Mouse (Mus musculus) limb, embryonic 13.5 days (tissue): Measurements from ENCODE around the gene 4921504E06Rik. TPM values are rescaled to one million over a fixed set of nuclear protein-coding genes. Genes with fewer than 3 reads are reported as not detected.

Experiments used
- ATAC-seq: fragments of 200-750 bp; cut with Nextera tagmentation; 2 replicates; pipeline ENCODE4 v1.8.0; 2017; ENCODE audit warnings: low read depth, moderate number of reproducible peaks, moderate TSS enrichment; ENCODE audit not compliant: low FRiP score
- H3K27ac ChIP-seq: fragments of 300-500 bp; sonication (generic); 2 replicates; pipeline ENCODE4 v1.5.1; 2015; ENCODE audit warnings: inconsistent platforms, mild to moderate bottlenecking, moderate library complexity
- H3K27me3 ChIP-seq: fragments of 300-500 bp; sonication (generic); 2 replicates; pipeline ENCODE4 v1.6.1; 2015; ENCODE audit warnings: mild to moderate bottlenecking, inconsistent platforms
- H3K36me3 ChIP-seq: fragments of 300-500 bp; sonication (generic); 2 replicates; pipeline ENCODE4 v1.6.1; 2015; ENCODE audit warnings: inconsistent platforms, mild to moderate bottlenecking, moderate library complexity
- H3K4me1 ChIP-seq: fragments of 300-500 bp; sonication (generic); 2 replicates; pipeline ENCODE4 v1.6.1; 2015; ENCODE audit warnings: inconsistent platforms
- H3K4me2 ChIP-seq: fragments of 300-500 bp; sonication (generic); replicated peaks from 2 replicates; pipeline ENCODE4 v1.6.1; 2015; ENCODE audit warnings: inconsistent platforms, mild to moderate bottlenecking, moderate library complexity
- H3K4me3 ChIP-seq: fragments of 300-500 bp; sonication (generic); 2 replicates; pipeline ENCODE4 v1.5.1; 2015; ENCODE audit warnings: moderate library complexity, mild to moderate bottlenecking, inconsistent platforms
- H3K9ac ChIP-seq: fragments of 300-500 bp; sonication (generic); 2 replicates; pipeline ENCODE4 v1.6.1; 2015; ENCODE audit warnings: mild to moderate bottlenecking, inconsistent platforms
- H3K9me3 ChIP-seq: fragments of 300-500 bp; sonication (generic); 2 replicates; pipeline ENCODE4 v1.6.1; 2016; ENCODE audit warnings: inconsistent platforms
- WGBS: fragments of 180-500 bp; shearing (Covaris S2); methylation state at CpG from one replicate; pipeline ENCODE4 v1.1.7; 2015; 5-methylcytosine and 5-hydroxymethylcytosine counted together
- polyA plus RNA-seq: library from polyadenylated mRNA; unstranded; fragments of >200 nt; fragmentation: Nextera tagmentation; extraction: Ambion mirVana; gene quantifications from 2 replicates; pipeline ENCODE4 v1.2.1, GENCODE M21; 2015

The 4921504E06Rik gene
- not detected in 2 replicates for polyA plus RNA-seq

DNA sequence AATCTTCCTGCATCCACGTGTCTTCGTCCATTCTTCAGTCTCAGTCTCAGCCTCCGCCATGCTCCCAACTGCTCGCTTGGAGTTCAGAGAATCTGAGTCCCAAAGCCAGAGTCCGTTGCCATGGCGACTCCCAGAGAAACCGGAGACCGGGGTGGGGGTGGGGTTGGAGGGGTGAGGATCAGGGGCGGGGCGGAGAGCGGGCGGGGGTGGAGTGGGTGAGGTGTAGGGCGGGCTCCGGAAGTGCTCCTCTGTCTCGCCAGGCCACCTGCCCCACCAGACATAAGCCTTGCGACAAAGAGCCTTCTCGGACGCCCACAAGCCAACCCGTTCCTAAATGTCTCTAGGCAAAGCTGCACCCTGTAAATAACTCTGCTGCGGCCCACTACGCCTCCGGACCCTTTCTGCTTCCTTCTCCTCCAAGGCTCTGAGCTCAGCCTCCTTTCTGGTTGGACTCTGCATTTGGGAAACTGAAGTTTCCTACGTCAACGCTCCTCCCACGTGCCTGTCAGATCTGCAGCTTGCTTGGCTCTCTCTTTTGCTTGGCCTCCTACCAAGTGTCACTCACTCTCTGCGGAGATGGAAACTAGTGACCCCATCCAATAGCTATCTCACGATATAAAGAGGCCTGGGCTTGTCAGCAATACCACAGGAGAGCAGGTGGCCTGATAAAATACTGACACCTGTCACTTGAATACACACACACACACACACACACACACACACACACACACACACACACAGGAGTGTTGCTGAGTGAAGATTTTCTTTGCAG is at the start of gene 4921504E06Rik:
Gene 4921504E06Rik (minus strand): TSS at position 94 of the 772 bp plus-strand sequence.
- H3K4me2 ChIP-seq = peak within 1 kb of the TSS; percentile 71
- H3K9me3 ChIP-seq = no peaks in the 10 kb centered on the region
- peak within 1 kb of the TSS; percentile 48 for H3K4me3 ChIP-seq
- H3K9ac ChIP-seq = no peak within 1 kb of the TSS; the same call in 1 of the 2 replicates
- H3K36me3 ChIP-seq = no peaks in the 10 kb centered on the region
- peak; percentile 91 for ATAC-seq
- H3K4me1 ChIP-seq = peaks cover 22% of the 10 kb centered on the region
- H3K27me3 ChIP-seq = no peaks in the 10 kb centered on the region
- WGBS = under 1% methylated on average over 23 of the region's 27 CpGs
- no peak within 1 kb of the TSS for H3K27ac ChIP-seq

DNA sequence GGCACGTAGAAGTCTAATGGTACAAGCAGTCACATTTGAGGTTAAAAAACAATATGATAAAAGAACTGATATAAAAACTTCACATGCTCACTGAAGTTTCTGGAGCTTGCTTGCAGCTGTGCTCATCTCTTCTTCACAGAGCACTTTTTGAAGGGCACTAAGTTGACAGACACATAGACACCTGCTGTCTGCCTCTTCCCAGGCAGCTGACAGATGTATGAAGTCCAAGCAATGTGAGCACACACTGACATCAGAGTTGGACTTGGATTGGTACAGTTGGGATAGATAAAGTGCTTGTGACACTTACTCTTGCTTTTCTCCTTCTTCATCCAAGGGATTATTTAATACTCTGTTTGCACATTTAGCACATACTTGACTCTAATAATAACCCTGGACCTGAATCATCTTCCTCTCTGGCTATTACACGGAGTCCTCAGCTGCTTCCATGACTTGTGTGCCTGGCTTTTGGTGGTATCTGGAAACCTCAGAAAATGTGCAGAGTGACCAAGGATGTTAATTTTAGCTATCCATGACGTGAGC is 47.7 kb upstream of the 4921504E06Rik start:
- no peaks in the 10 kb centered on the region for H3K9me3 ChIP-seq
- 78% methylated on average over 3 of the region's 3 CpGs for WGBS
- H3K4me3 ChIP-seq = no peak overlapping the region
- no peak for ATAC-seq
- H3K27me3 ChIP-seq = no peaks in the 10 kb centered on the region
- no peak overlapping the region for H3K9ac ChIP-seq
- H3K27ac ChIP-seq = no peak overlapping the region
- H3K4me1 ChIP-seq = no peaks in the 10 kb centered on the region
- H3K4me2 ChIP-seq = no peak overlapping the region
- no peaks in the 10 kb centered on the region for H3K36me3 ChIP-seq

DNA sequence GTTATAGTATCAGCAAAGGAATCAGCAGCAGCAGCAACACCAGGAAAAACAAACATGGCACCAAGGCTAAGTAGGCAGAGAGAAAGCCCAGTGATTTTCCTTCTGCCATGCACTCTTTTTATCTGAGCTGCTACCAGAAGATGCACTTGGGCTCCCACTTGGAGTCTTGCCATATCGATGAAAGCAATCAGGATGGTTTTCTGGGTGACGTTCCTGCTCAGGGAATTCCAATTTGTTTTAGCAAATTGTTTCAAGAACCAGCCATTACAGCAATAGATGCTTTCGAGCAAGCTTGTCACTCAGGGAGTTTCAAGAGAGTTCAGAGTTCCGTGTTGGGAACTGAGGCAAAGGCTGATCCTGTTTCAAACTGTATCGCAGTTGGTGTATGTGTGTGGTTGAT is 47.1 kb upstream of the 4921504E06Rik start:
- WGBS = 86% methylated on average over 5 of the region's 5 CpGs

DNA sequence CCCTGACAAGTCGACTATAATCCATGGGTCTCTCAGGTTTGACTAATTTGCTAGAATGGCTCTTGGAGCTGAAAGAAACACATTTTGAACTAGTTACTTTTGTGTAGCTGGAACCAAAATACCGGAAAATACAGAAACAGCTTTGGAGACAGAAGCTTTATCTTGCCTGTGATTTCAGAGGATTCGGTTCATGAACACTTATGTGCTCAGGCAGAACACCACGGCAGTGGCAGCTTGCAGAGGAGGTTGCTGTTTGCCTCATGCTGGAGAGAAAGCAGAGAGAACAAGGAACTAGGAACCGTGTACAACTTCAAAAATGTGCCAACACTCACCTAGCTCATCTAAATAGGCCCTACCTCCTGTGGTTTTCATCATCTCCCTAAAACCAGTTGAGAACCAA is 46.1 kb upstream of the 4921504E06Rik start:
- no peak for ATAC-seq
- H3K4me1 ChIP-seq = no peaks in the 10 kb centered on the region
- no peaks in the 10 kb centered on the region for H3K27me3 ChIP-seq
- no peak overlapping the region for H3K4me3 ChIP-seq
- H3K9me3 ChIP-seq = no peaks in the 10 kb centered on the region
- H3K27ac ChIP-seq = no peak overlapping the region
- no peak overlapping the region for H3K4me2 ChIP-seq
- 87% methylated on average over 5 of the region's 5 CpGs for WGBS
- no peak overlapping the region for H3K9ac ChIP-seq
- H3K36me3 ChIP-seq = no peaks in the 10 kb centered on the region

More for the DNA sequence above, 47.1 kb upstream of the 4921504E06Rik start:
- Histone ChIP-seq H3K27me3 (no peaks in the 10 kb centered on the region), H3K4me2 (no peak overlapping the region), H3K27ac (no peak overlapping the region), H3K36me3 (no peaks in the 10 kb centered on the region), H3K4me3 (no peak overlapping the region), H3K9me3 (no peaks in the 10 kb centered on the region), H3K4me1 (no peaks in the 10 kb centered on the region), H3K9ac (no peak overlapping the region)
- ATAC-seq = no peak

DNA sequence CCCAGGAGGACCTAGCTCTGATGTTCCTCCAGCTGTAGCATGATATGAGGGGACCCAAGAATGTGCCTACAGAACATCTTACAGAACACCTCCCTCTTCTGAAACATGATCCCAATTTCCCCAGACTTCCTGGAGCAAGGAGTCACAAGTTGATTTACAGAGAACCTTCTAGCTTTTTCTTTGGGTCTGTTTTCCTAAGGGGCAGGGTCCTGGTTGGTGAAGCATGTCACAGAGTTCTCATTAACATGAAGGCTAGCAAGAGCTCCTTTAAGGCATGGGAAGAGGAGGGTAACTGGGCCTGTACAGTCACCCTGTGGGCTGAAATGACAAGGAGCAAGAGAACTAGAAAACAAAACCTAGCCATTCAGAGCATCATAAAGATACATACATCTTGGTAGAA is 43.3 kb upstream of the 4921504E06Rik start:
- no peaks in the 10 kb centered on the region for H3K36me3 ChIP-seq
- H3K27ac ChIP-seq = no peak overlapping the region
- no peak overlapping the region for H3K4me3 ChIP-seq
- no peak overlapping the region for H3K4me2 ChIP-seq
- ATAC-seq = no peak
- no peaks in the 10 kb centered on the region for H3K9me3 ChIP-seq
- no peak overlapping the region for H3K9ac ChIP-seq
- no peaks in the 10 kb centered on the region for H3K27me3 ChIP-seq
- H3K4me1 ChIP-seq = no peaks in the 10 kb centered on the region

DNA sequence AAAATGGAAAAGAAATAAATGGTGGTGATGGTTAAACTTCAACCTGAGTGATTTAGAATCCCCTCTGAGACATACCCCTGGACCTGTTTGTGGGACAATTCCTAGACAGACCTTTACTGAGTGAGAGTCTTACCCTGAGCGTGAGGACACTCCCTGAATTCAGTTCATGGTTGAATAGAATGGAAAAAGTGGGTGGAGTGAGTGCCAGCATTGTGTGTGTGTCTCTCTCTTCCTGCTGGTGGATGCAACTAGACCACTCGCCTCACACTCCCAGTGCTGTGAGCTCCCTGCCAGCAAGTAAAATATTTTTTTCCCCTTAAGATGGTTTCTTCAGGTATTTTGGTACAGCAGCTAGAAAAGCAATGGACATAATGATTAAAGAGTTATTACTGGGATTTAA is 42.7 kb upstream of the 4921504E06Rik start:
- Histone ChIP-seq H3K4me2 (no peak overlapping the region), H3K27ac (no peak overlapping the region), H3K9me3 (no peaks in the 10 kb centered on the region), H3K4me1 (no peaks in the 10 kb centered on the region), H3K36me3 (no peaks in the 10 kb centered on the region), H3K4me3 (no peak overlapping the region), H3K9ac (no peak overlapping the region), H3K27me3 (no peaks in the 10 kb centered on the region)
- 73% methylated on average over 2 of the region's 2 CpGs for WGBS
- no peak for ATAC-seq

DNA sequence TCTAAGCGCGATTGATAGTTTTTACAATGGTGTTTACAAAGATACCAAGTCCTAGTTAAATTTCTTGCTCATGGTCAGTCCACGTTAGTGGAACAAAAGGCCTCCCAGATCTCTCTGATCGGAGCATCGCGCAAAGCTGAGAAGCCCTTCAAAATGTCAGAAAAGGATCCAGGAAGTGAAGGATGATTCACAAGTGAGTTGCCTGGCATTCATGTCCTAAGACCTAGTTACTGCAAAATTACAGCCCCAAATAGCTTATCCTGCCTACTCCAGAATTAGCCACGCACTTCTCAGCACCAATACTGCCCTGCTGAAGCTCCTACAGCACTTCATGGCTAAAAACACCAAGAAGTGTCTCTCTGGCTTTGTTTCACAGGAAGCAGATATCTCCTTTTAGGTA is 41.1 kb upstream of the 4921504E06Rik start:
- Histone ChIP-seq H3K27ac (no peak overlapping the region), H3K9ac (no peak overlapping the region), H3K4me2 (no peak overlapping the region), H3K9me3 (no peaks in the 10 kb centered on the region), H3K36me3 (no peaks in the 10 kb centered on the region), H3K4me1 (no peaks in the 10 kb centered on the region), H3K4me3 (no peak overlapping the region), H3K27me3 (no peaks in the 10 kb centered on the region)
- no peak for ATAC-seq
- 83% methylated on average over 7 of the region's 7 CpGs for WGBS

DNA sequence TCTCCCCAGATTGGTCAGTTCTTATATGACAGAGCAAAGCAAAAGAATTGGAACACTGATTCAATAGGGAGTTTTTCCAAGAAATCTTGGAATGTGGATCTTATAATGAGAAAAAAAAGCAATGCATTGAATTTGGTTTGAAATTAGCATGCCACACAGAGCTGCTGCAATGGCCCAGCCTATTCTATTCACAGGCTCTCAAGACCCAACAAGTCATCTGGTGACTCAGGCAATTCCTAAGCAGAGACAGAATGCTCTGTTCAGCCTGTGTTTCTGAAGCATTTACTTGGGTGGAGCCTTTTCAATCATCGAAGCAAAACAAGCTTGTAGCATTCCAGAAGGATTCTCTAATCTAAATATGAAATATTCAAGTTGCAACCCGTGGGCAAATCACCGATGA is 26.1 kb upstream of the 4921504E06Rik start:
- Histone ChIP-seq H3K9me3 (no peaks in the 10 kb centered on the region), H3K36me3 (no peaks in the 10 kb centered on the region), H3K27me3 (no peaks in the 10 kb centered on the region), H3K4me1 (no peaks in the 10 kb centered on the region), H3K27ac (no peak overlapping the region), H3K9ac (no peak overlapping the region), H3K4me3 (no peak overlapping the region), H3K4me2 (no peak overlapping the region)
- WGBS = 82% methylated on average over 3 of the region's 3 CpGs
- ATAC-seq = no peak

DNA sequence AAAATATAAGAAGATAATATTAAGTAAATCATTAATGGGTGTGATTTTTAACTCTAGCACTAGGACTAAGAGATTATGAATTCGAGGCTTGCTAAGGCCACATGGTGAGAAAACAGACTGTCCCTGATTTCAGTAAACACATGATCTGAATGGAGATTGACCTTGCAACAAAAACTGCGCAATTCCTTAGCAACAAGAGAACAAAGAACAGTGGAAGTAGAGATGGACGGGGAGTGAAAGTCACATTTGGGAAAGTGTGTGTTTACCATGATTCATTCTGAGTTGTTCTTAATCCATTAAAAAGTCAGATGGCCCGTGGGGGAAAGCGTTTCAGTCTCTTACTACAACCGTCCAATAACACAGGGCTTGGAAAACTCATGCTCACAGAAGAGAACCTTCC is 25.5 kb upstream of the 4921504E06Rik start:
- ATAC-seq = no peak

DNA sequence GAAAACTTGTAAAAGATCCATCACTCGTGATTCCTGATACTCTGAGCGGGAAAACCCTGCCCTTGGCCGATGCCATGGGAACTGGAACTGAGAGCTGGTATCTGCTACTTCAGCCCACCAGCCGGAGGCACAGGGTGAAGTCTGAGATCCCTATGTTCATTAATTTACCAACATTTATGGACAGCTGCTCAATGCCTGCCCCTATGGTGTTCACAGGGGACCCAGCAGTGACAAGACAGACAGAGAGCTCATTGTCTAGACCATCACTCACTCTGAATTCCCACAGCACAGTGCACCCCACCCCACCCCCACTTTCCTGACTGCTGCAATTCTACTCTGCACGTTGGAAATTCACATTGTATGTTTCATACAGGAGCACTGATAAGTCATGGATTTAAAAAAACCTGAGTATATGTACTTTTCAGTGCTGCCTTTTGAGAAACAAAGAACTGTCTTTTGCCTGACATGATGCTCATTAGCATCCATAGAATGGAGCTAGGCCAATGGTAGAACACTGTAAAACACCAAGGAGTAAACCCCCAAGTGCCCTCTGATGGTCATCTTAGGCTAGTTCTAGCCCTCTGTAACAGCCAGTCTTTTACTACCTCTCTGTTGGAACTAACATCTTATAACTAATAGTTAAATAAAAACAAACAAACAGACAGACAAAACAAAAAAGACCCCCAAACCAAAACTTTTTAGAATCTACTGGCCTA is 8.6 kb upstream of the 4921504E06Rik start:
- Histone ChIP-seq H3K27me3 (no peaks in the 10 kb centered on the region), H3K4me2 (no peak overlapping the region), H3K9ac (no peak overlapping the region), H3K36me3 (no peaks in the 10 kb centered on the region), H3K4me3 (no peak overlapping the region), H3K27ac (no peak overlapping the region), H3K9me3 (no peaks in the 10 kb centered on the region), H3K4me1 (no peaks in the 10 kb centered on the region)
- 80% methylated on average over 5 of the region's 5 CpGs for WGBS
- no peak for ATAC-seq

More for the DNA sequence above, 25.5 kb upstream of the 4921504E06Rik start:
- H3K4me3 ChIP-seq = no peak overlapping the region
- no peaks in the 10 kb centered on the region for H3K27me3 ChIP-seq
- no peaks in the 10 kb centered on the region for H3K4me1 ChIP-seq
- 77% methylated on average over 6 of the region's 6 CpGs for WGBS
- H3K4me2 ChIP-seq = no peak overlapping the region
- H3K9ac ChIP-seq = no peak overlapping the region
- no peak overlapping the region for H3K27ac ChIP-seq
- H3K36me3 ChIP-seq = no peaks in the 10 kb centered on the region
- no peaks in the 10 kb centered on the region for H3K9me3 ChIP-seq

DNA sequence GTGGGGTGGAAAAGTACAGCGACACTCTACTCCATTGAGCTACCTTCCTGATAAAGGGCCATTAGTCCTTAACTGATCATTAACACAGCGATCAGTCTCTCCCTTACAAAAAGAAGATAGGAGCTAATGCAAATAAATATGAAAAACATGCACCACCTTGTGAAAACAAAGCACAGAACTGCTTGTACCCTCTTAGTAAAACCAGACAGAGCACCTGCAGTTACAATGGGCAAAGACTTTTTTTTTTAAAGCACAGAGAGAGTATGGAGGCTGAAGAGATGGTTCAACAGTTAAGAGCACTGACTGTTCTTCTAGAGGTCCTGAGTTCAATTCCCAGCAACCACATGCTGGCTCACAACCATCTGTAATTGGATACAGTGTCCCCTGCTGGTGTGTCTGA is 6.9 kb upstream of the 4921504E06Rik start:
- WGBS = 76% methylated on average over 2 of the region's 2 CpGs
- Histone ChIP-seq H3K4me1 (peaks cover 3% of the 10 kb centered on the region; the same call in 1 of the 2 replicates), H3K27me3 (no peaks in the 10 kb centered on the region), H3K27ac (no peak overlapping the region), H3K4me2 (no peak overlapping the region), H3K4me3 (no peak overlapping the region), H3K36me3 (no peaks in the 10 kb centered on the region), H3K9me3 (no peaks in the 10 kb centered on the region), H3K9ac (no peak overlapping the region)
- ATAC-seq = no peak

DNA sequence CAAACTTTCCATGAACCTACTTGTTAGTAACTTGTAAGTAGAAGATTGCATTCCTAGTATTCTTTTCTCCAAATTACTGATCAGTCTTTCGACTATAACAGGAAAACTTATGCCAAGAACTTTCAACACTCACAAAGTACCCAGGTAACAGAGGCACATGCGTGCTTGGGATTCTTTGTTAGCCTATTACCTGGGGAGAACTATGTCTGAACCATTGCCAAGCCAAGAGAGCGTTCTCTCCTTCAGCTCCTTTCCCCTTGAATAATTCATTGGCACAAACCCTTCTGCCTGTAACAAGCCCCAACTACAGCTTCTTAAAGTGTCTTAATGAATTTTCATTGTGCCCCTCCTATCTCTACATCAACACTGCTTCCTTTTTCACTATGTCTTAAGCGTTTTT is 6.4 kb upstream of the 4921504E06Rik start:
- Histone ChIP-seq H3K4me1 (peaks cover 5% of the 10 kb centered on the region; the same call in 1 of the 2 replicates), H3K36me3 (no peaks in the 10 kb centered on the region), H3K27ac (no peak overlapping the region), H3K4me2 (no peak overlapping the region), H3K9me3 (no peaks in the 10 kb centered on the region), H3K27me3 (no peaks in the 10 kb centered on the region), H3K4me3 (no peak overlapping the region), H3K9ac (no peak overlapping the region)
- ATAC-seq = no peak
- WGBS = 66% methylated on average over 4 of the region's 4 CpGs
